Mouse (Mus musculus): Measurements from ENCODE around the gene Gtf2h1. TPM values are rescaled to one million over a fixed set of nuclear protein-coding genes. Genes with fewer than 3 reads are reported as not detected.

Gtf2h1 gene
- total RNA-seq, 2 experiments from 2014 or later = 39.5 to 47.1 TPM

- DNase-seq (ENCODE audit: low spot score in 2 of 2) = peak; percentile 9 to 37
Measured at GRCm38 (mm10) chr7:46846486-46847244, 50.8 kb downstream of the Gtf2h1 start.

GRCm38 (mm10) chr7:46849287-46849686 is 53.4 kb downstream of the Gtf2h1 start:
- DNase-seq (ENCODE audit: low spot score in 2 of 2) = no peak

GRCm38 (mm10) chr7:46851026-46851425 is 55.1 kb downstream of the Gtf2h1 start:
- no peak for DNase-seq (ENCODE audit: low spot score in 2 of 2)

GRCm38 (mm10) chr7:46852666-46853065 is 56.8 kb downstream of the Gtf2h1 start:
- DNase-seq (ENCODE audit: low spot score in 2 of 2) = no peak

GRCm38 (mm10) chr7:46853365-46853764 is 57.5 kb downstream of the Gtf2h1 start:
- DNase-seq (ENCODE audit: low spot score in 2 of 2) = no peak

DNA sequence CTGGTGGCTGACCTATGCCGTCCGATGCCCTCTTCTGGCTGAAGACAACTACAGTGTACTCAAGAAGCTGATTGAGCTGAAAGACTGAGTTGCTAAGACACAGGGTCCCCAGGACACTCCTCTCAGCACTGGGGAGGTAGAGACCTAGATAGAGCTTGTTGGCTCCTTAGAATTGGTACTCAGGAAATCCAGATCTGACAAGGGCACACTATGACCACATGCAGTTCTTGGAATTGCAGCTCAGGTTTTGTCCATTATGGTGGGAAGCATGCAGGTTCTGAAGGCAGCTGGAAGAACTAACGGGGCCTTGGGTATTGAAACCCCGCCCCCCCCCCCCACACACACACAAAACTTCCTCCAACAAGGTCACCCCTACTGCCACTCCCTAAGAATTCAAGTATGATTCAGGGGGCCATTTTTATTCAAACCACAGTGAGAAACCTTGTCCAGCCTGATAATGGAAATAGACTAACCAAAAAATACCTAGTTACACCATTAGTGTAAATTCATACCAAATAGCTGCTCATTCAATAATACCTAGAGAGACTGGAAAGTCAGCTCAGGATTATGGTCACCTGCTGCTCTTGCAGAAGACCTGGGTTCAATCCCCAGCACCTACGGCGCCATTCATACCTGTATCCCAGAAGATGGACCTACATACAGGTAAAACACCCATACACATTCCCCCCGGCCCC is 60.1 kb downstream of the Gtf2h1 start:
- DNase-seq (ENCODE audit: low spot score in 2 of 2) = no peak

DNA sequence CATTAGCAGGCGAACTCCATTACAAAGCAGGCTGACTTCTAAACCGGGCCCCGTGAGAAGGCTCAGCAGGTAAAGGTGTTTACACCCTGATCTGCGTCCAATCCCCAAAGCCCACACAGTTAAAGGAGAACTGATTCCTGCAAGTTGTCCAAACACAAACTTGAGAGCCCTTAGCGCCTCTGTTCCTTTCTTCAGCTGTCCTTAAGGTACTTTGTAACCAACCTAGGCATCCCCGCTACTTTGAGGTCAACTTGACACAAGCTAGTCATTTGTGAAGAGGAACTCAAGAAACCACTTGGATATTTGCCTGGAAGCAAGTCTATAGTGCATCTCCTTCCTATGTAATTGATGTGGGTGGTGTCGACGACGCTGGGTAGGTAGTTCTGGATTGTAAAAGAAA is 61.5 kb downstream of the Gtf2h1 start:
- no peak for DNase-seq (ENCODE audit: low spot score in 2 of 2)

DNA sequence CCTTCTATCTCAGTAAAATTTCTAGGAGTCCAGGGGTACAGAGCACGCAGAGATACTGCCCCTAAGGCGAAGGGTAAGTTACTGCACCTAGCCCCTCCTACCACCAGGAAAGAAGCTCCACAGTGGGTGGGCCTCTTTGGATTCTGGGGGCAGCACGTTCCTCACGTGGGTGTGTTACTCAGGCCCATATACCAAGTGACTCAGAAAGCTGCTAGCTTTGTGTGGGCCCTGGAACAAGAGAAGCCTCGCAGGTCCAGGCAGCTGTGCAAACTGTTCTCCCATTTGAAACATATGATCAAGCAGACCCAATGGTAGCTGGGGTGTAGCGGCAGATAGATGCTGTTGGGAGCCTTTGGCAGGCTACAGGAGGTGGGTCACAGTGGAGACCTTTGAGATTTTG is 63.1 kb downstream of the Gtf2h1 start:
- no peak for DNase-seq (ENCODE audit: low spot score in 2 of 2)

GRCm38 (mm10) chr7:46860996-46861395 is 65.1 kb downstream of the Gtf2h1 start, which contains the start of gene Ldhc:
Ldhc (plus strand) TSS chr7:46861203.
- no peak for DNase-seq (ENCODE audit: low spot score in 2 of 2)

GRCm38 (mm10) chr7:46871988-46872387 is 76.1 kb downstream of the Gtf2h1 start:
- DNase-seq (ENCODE audit: low spot score in 2 of 2) = no peak

Other genes with a start within 250 kb of the Gtf2h1 start
- 10 to 100 TPM; 19.0 to 26.5 TPM for gene Sergef, start 156.3 kb upstream of the Gtf2h1 start, total RNA-seq (2021)
- under 1 TPM; 0.37 to 0.73 TPM for gene Tph1, start 123.6 kb upstream of the Gtf2h1 start, total RNA-seq (2021)
- gene Saal1, start 85.4 kb upstream of the Gtf2h1 start, total RNA-seq (2021) = 10 to 100 TPM; 14.4 to 16.4 TPM
- gene Saa3, start 80.4 kb upstream of the Gtf2h1 start, total RNA-seq (2021) = 1 to 10 TPM; 1.1 to 1.2 TPM
- gene Saa4, start 63.5 kb upstream of the Gtf2h1 start, total RNA-seq (2021) = 1 to 10 TPM in 1 of 2 experiments, not detected in 1; 1.7 TPM
- gene Saa1, start 53.1 kb upstream of the Gtf2h1 start, total RNA-seq (2021) = not detected
- not detected for gene Saa2, start 44.3 kb upstream of the Gtf2h1 start, total RNA-seq (2021)
- 10 to 100 TPM; 25.0 to 31.2 TPM for gene Hps5, start within 50 bp of the Gtf2h1 start, total RNA-seq (2021)
- gene Ldha, start 45.4 kb downstream of the Gtf2h1 start, total RNA-seq (2021) = 100 to 1,000 TPM; 280 to 348 TPM
- gene Ldhc, start 65.1 kb downstream of the Gtf2h1 start, total RNA-seq (2021) = not detected
- gene Tsg101, start 123.9 kb downstream of the Gtf2h1 start, total RNA-seq (2021) = 10 to 100 TPM; 85.1 to 86.3 TPM
- 10 to 100 TPM; 22.9 to 23.6 TPM for gene Uevld, start 162.4 kb downstream of the Gtf2h1 start, total RNA-seq (2021)
- not detected for gene Gm9999, start 187.5 kb downstream of the Gtf2h1 start, total RNA-seq (2021)
- 10 to 100 TPM; 16.6 to 18.2 TPM for gene Spty2d1, start 212.3 kb downstream of the Gtf2h1 start, total RNA-seq (2021)

Measured in adrenal gland, postnatal 4 days (tissue).